Mouse (Mus musculus): ENCODE data around the gene Ccr10. TPM values are rescaled to one million over a fixed set of nuclear protein-coding genes. Genes with fewer than 3 reads are reported as not detected.

Gene Ccr10
- polyA plus RNA-seq, 1 experiment from 2014 or later, result 0.09 TPM

DNA sequence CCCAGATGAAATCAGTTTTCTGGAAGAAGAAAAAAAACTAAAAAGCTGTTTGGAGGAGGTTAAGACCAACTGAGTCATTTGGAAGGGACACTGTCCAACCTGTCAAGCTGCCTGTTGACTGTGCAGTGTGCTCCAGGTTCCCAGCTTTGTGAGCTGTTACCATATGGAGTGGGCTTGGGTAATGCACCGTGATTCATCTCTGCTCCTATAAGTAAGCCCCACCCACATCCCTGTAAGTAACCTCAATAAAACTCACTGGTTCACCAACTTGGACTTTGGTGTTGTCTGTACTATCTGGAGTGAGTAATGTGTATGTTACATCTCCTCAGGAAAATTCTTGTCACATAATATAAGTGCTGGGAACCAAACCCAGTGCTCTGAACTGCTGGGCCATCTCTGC is 22.4 kb downstream of the Ccr10 start:
- ATAC-seq (no peak), DNase-seq (no peak)
- TF ChIP-seq CTCF (IDR thresholded peaks at IDR 0.05; ENCODE audit: low read depth), result no peak
- no peak for TF ChIP-seq EP300 (IDR thresholded peaks at IDR 0.05; ENCODE audit: low read depth)
- Histone ChIP-seq H3K27ac (ENCODE audit: low read depth) (no peak overlapping the region), H3K4me3 (ENCODE audit: low read depth, low read length) (no peak overlapping the region), H3K9me3 (ENCODE audit: low read length) (no peaks in the 10 kb centered on the region), H3K9ac (replicated peaks) (no peak overlapping the region), H3K4me2 (ENCODE audit: low read depth, low read length) (no peak overlapping the region), H3K27me3 (ENCODE audit: insufficient read depth, low read length) (peaks cover 13% of the 10 kb centered on the region), H3K36me3 (replicated peaks; ENCODE audit: insufficient read depth, low read length) (no peaks in the 10 kb centered on the region), H3K4me1 (ENCODE audit: insufficient read depth) (peaks cover 3% of the 10 kb centered on the region; the same call in 1 of the 2 replicates)
- 67% methylated on average over 1 of the region's 1 CpGs for WGBS (ENCODE audit: insufficient replicate concordance)

DNA sequence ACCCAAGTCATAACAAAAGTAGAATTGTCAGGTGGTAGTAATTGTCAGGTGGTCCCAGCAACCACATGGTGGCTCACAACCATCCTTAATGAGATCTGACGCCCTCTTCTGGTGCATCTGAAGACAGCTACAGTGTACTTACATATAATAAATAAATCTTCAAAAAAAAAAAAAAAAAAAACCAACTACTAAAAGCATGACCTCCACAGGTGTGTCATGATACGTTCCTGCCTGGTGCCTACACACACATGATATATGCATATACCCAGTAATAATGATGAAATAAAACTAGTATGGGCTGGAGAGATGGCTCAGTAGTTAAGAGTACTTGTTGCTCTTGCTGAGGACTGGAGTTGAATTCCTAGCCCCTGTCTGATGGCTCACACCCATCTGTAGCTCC is 24.2 kb downstream of the Ccr10 start:
- Histone ChIP-seq H3K4me1 (ENCODE audit: insufficient read depth) (peaks cover 1% of the 10 kb centered on the region; the same call in 1 of the 2 replicates), H3K36me3 (replicated peaks; ENCODE audit: insufficient read depth, low read length) (no peaks in the 10 kb centered on the region), H3K4me2 (ENCODE audit: low read depth, low read length) (no peak overlapping the region), H3K27ac (ENCODE audit: low read depth) (no peak overlapping the region), H3K9me3 (ENCODE audit: low read length) (no peaks in the 10 kb centered on the region), H3K4me3 (ENCODE audit: low read depth, low read length) (no peak overlapping the region), H3K9ac (replicated peaks) (no peak overlapping the region), H3K27me3 (ENCODE audit: insufficient read depth, low read length) (peaks cover 13% of the 10 kb centered on the region)
- no peak for DNase-seq
- TF ChIP-seq EP300 (IDR thresholded peaks at IDR 0.05; ENCODE audit: low read depth), result no peak
- TF ChIP-seq CTCF (IDR thresholded peaks at IDR 0.05; ENCODE audit: low read depth), result no peak
- ATAC-seq, result no peak
- WGBS (ENCODE audit: insufficient replicate concordance), result 48% methylated on average over 2 of the region's 2 CpGs

- no peak overlapping the region for H3K27ac ChIP-seq (ENCODE audit: low read depth)
Measured at GRCm38 (mm10) chr11:101149178-101150105, 25.8 kb downstream of the Ccr10 start.

GRCm38 (mm10) chr11:101148751-101149150 is 26.5 kb downstream of the Ccr10 start:
- Histone ChIP-seq H3K9me3 (ENCODE audit: low read length) (no peaks in the 10 kb centered on the region), H3K27ac (ENCODE audit: low read depth) (no peak overlapping the region), H3K4me3 (ENCODE audit: low read depth, low read length) (no peak overlapping the region), H3K9ac (replicated peaks) (no peak overlapping the region), H3K4me2 (ENCODE audit: low read depth, low read length) (no peak overlapping the region), H3K36me3 (replicated peaks; ENCODE audit: insufficient read depth, low read length) (no peaks in the 10 kb centered on the region), H3K27me3 (ENCODE audit: insufficient read depth, low read length) (0 out of 2 replicates have a peak, but pooled peaks cover 2% of the 10 kb centered on the region), H3K4me1 (ENCODE audit: insufficient read depth) (peaks cover 4% of the 10 kb centered on the region)
- ATAC-seq, result no peak
- 76% methylated on average over 10 of the region's 10 CpGs for WGBS (ENCODE audit: insufficient replicate concordance)
- DNase-seq, result no peak
- no peak for TF ChIP-seq EP300 (IDR thresholded peaks at IDR 0.05; ENCODE audit: low read depth)
- no peak for TF ChIP-seq CTCF (IDR thresholded peaks at IDR 0.05; ENCODE audit: low read depth)

More at GRCm38 (mm10) chr11:101149178-101150105, 25.8 kb downstream of the Ccr10 start:
- no peak overlapping the region for H3K9ac ChIP-seq (replicated peaks)
- H3K4me1 ChIP-seq (ENCODE audit: insufficient read depth), result no peaks in the 10 kb centered on the region
- H3K27me3 ChIP-seq (ENCODE audit: insufficient read depth, low read length), result 0 out of 2 replicates have a peak, but pooled peaks cover 2% of the 10 kb centered on the region
- H3K9me3 ChIP-seq (ENCODE audit: low read length), result no peaks in the 10 kb centered on the region
- ATAC-seq (no peak), DNase-seq (no peak)
- no peaks in the 10 kb centered on the region for H3K36me3 ChIP-seq (replicated peaks; ENCODE audit: insufficient read depth, low read length)
- WGBS (ENCODE audit: insufficient replicate concordance), result 56% methylated on average over 9 of the region's 9 CpGs
- TF ChIP-seq EP300 (IDR thresholded peaks at IDR 0.05; ENCODE audit: low read depth) (no peak), CTCF (IDR thresholded peaks at IDR 0.05; ENCODE audit: low read depth) (no peak)
- H3K4me3 ChIP-seq (ENCODE audit: low read depth, low read length), result no peak overlapping the region
- H3K4me2 ChIP-seq (ENCODE audit: low read depth, low read length), result no peak overlapping the region

DNA sequence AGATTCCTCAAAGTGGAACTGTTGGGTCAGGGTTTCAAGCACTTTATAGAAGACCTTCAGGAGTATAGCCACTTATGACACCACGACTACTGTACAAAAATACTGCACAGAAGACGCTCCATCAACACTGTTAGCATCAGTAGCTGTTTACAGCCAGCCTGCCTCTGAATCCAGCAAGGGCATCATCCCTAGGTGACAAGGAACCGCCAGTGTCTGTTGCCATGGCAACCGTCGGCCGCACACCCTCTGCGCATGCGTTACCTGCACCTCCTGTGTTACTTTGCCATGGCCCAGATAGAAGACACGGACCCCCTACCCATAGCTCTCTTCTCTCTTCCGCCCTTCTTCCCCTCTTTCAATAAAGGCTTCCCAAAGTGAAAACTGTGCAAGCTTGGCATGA is 28.9 kb downstream of the Ccr10 start:
- H3K9ac ChIP-seq (replicated peaks), result no peak overlapping the region
- H3K36me3 ChIP-seq (replicated peaks; ENCODE audit: insufficient read depth, low read length), result no peaks in the 10 kb centered on the region
- no peak overlapping the region for H3K4me3 ChIP-seq (ENCODE audit: low read depth, low read length)
- DNase-seq (no peak), ATAC-seq (no peak)
- 40% methylated on average over 10 of the region's 10 CpGs for WGBS (ENCODE audit: insufficient replicate concordance)
- H3K4me1 ChIP-seq (ENCODE audit: insufficient read depth), result peaks cover 8% of the 10 kb centered on the region
- TF ChIP-seq CTCF (IDR thresholded peaks at IDR 0.05; ENCODE audit: low read depth) (no peak), EP300 (IDR thresholded peaks at IDR 0.05; ENCODE audit: low read depth) (no peak)
- H3K9me3 ChIP-seq (ENCODE audit: low read length), result no peaks in the 10 kb centered on the region
- H3K27me3 ChIP-seq (ENCODE audit: insufficient read depth, low read length), result 0 out of 2 replicates have a peak, but pooled peaks cover 2% of the 10 kb centered on the region
- no peak overlapping the region for H3K4me2 ChIP-seq (ENCODE audit: low read depth, low read length)
- no peak overlapping the region for H3K27ac ChIP-seq (ENCODE audit: low read depth)

DNA sequence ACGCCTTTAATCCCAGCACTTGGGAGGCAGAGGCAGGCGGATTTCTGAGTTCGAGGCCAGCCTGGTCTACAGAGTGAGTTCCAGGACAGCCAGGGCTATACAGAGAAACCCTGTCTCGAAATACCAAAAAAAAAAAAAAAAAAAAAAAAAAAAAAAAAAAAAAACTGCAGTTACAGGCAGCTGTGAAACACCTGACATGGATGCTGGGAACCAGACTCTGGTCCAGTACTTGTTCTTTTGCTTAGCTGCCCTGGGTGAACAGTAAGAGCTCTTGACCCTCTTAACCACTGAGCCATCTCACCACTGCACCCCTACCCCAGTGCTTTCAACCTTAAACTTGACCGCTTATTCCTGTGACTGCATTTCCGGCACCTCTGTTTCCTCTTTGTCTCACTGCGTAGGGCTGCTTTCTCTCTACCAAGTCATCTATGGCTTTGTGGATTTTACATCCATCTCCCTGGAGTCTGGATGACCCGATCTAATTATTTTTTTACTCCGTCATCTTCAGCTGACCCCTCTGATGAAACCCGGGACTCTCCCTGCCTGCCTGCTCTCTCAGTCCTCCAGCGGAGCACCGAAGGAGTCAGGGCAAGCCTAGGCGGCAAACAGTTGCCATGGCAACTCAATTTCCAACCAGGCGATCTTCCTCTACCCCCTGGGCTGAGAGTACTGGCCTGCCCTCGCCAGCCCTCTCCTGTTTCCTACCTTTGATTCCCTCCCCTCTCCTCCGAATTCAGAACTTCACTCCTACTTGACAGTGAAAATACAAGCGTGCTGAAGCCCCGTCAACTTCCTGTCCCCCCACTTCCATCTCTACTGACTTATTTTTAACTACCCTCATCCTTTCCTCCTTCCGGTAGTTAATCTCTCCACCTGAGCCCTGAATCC is 31.7 kb downstream of the Ccr10 start:
- peaks cover 14% of the 10 kb centered on the region for H3K4me1 ChIP-seq (ENCODE audit: insufficient read depth)
- H3K27me3 ChIP-seq (ENCODE audit: insufficient read depth, low read length), result peaks cover 19% of the 10 kb centered on the region
- no peaks in the 10 kb centered on the region for H3K9me3 ChIP-seq (ENCODE audit: low read length)
- H3K36me3 ChIP-seq (replicated peaks; ENCODE audit: insufficient read depth, low read length), result no peaks in the 10 kb centered on the region
- ATAC-seq (0 out of 2 replicates have a peak, but pooled peaks have one; percentile 23), DNase-seq (no peak)
- no peak overlapping the region for H3K9ac ChIP-seq (replicated peaks)
- H3K4me2 ChIP-seq (ENCODE audit: low read depth, low read length), result peak overlapping the region; percentile 70
- 17% methylated on average over 18 of the region's 19 CpGs for WGBS (ENCODE audit: insufficient replicate concordance)
- TF ChIP-seq CTCF (IDR thresholded peaks at IDR 0.05; ENCODE audit: low read depth) (no peak), EP300 (IDR thresholded peaks at IDR 0.05; ENCODE audit: low read depth) (no peak)
- no peak overlapping the region for H3K27ac ChIP-seq (ENCODE audit: low read depth)
- H3K4me3 ChIP-seq (ENCODE audit: low read depth, low read length), result peak overlapping the region; percentile 34

All from liver, postnatal 0 days (tissue).